Mouse (Mus musculus): ENCODE data around the gene Rbm34.
"Not testable (repeated sequence)": the region's sequence is repeated elsewhere in the genome, so short reads cannot be mapped to it uniquely, and the experiment has no call there.

Gene Rbm34

DNA sequence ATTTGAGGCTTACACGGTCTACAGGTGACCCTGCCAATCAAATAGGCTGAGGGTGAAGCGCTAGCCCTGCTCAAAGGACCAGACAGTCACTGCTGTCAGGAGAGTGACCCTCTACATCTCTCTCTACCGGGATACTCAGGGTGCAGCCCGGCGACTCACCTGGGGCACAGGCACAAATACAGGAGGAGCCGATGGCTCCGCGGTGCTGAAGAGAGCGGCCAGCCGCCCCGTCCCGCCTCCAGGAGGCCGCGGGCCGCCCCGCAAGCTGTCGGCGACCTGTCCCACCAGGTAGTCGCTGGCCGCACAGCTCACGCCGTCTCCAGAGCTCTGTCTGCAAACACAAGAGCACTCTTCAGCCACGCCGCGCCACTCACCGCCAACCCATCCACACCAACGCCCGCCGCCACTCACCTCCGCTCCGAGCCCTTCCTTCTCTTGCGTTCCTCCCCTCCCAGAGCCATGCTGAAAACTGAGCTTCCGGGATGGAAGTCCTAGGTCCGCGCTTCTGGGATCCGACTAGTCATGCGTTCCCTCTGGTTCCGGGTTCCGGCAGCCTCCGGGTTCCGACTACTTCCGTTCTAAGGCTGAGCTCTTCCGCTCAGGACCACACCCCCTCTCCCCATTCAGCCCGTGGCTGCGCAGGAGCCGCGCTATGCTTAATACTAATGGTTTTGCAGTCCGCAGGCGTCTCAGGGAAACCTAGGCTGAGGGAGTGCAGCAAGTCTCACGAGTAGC, at the start of gene Rbm34:
TSS of gene Rbm34 (minus strand) at position 493 of the 735 bp plus-strand sequence.
- peak; percentile 92 for DNase-seq (ENCODE audit: low spot score)

DNA sequence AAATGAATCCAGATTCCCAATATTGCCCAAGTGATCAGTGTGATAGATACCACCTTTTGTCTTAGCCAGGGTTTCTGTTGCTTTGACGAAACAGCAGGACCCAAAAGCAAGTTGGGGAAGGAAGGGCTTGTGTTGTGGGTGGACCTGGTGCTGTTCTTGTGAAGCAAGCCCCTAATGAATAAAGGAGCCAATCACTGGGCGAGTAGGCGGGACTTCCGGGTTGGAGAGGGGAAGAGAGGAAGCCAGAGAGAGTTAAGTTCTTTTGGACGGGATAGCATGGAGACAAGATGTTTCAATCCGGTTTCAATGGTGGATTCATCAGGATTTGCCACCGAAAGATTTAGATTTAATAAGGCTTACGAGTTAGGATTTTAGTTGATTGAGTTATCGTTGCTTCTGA, 40.8 kb upstream of the Rbm34 start:
- DNase-seq (ENCODE audit: low spot score): no peak

DNA sequence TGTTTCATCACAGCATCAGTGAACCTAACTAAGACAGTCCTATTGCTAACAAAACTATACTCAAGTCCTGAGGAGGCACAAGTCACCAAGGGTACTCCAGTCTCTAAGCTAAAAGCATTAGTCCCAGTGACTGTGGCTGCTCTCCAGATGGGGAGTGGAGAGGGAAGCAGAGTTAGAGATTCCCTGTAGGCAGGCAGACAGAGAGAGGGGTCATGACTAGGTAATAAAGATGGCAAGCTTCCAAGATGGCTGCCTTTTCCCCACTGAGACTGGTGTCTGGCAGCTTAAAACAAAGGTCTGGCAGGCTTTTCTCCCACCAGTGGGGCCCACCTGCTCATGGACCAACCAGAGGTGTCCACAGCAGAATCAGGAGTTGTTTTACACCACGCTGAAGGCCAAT, 23.6 kb upstream of the Rbm34 start:
- DNase-seq (ENCODE audit: low spot score): no peak

DNA sequence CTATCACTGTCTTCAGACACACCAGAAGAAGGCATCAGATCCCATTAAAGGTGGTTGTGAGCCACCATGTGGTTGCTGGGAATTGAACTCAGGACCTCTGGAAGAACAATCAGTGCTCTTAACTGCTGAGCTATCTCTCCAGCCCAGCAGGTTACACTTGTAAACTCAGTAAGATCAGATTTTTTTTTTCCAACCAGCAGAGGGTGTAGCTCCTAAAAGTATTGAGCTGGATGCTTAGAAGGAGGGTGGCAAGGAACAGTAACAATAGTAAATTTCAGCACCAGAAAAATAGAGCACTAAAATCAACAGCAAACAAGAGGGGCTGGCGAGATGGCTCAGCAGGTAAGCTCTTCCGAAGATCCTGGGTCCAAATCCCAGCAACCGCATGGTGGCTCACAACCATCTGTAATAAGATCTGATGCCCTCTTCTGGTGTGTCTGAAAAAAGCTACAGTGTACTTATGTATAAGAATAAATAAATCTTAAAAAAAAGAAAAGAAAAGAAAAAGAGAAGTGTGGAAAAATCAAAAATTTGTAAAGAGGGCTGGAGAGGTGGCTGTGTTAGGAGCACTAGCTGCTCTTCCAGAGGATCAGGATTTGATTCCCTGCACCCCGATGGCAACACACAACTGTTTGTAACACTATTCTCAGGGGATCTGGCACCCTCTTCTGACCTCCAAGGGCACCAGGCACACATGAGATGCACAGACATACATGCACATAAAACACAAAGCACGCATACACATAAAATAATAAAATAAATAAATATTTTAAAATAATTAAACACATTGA, 18.7 kb upstream of the Rbm34 start:
- DNase-seq (ENCODE audit: low spot score): no peak

DNA sequence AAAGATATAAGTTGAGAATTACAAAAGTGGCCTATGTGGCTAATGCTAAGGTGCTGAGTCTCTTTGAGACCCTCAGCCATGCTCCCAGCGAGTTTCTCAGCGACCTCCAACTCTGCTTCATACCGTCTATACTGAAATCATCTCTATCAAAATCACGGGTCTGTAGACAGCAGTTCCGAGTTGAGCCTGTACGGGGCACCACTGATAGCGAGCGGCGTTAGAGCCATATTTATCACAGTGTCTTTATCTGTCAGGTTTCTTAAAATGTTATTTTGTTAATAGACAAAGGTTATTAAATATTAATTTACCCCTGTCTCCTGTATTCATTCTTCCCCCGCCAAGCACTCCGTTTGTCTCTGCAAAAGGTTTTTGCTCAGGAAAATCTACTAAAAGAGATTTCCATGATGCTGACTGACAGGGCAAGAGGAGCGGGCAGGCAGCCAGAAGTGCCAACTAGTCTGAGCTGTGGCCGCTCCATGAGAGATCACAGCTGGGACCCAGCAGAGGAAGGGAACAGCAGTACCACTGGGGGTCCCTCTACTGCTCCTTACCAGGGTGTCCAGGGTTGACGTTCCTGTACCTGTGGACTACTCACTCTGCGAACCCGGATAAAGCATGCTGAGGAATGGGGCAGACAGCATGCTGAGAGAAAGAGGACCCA, 17.6 kb upstream of the Rbm34 start:
- no peak for DNase-seq (ENCODE audit: low spot score)

DNA sequence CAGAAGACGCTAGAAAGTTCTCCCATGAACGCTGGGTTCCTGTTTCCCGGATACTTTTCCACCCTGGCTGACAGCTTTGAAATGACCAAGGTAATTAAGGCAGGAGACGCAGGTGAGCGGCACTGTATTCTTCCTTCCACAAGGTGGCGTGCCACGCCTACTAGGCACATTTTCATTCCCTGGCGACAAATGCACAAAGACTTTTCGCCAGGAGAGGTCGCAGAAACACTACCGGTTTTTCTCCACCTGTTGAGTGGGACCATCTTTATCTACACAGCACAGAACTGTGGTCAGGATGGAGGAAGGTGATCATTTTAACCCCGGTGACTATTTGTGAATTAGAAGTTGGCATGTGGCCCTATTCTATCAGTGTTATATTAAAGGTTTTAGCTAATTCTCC, 15.6 kb upstream of the Rbm34 start:
- DNase-seq (ENCODE audit: low spot score): peak; percentile 78

DNA sequence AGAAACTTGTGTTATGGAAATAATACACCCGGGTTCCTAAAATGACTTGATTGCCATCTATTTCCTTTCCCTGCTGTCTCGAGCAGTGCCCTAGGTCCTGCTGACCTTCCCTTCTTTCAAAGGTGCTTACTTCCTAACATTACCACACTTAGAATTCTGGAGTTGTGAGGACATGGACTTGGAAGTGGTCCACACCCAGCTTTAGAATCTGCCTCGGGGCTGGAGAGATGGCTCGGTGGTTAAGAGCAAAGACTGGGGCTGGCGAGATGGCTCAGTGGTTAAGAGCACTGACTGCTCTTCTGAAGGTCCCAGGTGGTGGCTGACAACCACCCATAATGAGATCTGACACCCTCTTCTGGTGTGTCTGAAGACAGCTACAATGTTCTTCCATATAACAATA, 9.2 kb upstream of the Rbm34 start:
- DNase-seq (ENCODE audit: low spot score): no peak

DNA sequence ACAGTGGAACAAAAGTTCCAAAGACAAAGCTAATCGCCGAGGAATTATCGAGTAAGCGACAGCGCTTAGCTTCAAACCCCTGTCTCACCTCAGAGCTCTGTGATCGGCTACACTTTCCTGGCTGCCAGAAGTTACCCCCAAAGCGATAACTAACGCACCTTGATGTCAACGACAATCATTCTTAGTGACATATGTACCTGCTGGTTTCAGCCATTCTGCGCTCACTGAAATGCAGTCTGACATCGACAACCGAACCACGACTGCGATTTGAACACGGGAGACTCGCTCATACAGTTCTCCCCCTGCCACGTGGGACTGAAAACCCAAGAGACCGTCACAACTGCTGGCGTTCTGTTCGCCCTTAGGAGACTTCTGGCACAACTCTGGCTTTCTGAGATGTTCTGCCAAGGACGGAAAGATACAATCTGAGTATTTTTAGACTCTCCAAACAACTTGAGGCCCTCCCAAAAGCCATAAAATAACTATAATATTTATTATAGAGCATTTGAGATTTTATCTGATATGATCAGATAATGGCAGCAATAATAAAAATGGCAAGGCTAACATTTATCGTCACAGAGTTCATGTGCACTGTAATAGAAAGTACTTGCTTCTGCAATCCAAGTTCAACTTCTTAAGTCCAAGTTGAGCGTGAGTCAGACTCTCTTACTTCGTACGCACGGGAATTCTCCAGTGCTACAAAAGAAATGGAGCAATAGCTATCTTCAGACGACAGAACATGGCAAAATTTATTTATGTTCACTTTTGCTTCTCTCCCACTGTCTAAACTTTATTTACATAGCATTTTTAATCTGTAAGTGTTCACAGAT, 8.4 kb upstream of the Rbm34 start:
- DNase-seq (ENCODE audit: low spot score): peak; percentile 18

DNA sequence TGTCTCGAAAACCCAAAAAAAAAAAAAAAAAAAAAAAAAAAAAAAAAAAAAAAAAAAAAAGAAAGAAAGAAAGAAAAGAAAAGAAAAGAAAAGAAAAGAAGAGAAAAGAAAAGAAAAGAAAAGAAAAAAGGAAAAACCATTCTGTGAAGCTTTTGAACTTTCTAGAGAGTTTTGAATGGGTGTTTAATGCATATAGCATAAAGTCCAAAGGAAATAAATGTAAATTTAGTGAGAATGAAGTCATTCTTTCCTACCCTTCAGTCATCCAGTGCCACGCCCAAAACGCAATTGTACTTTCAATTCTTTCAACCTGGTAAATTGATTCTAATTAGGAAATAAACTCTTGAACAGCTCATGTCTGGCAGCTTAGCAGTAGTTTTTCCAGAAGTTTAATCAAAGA, 7.7 kb upstream of the Rbm34 start:
- not testable (repeated sequence) for DNase-seq (ENCODE audit: low spot score)

DNA sequence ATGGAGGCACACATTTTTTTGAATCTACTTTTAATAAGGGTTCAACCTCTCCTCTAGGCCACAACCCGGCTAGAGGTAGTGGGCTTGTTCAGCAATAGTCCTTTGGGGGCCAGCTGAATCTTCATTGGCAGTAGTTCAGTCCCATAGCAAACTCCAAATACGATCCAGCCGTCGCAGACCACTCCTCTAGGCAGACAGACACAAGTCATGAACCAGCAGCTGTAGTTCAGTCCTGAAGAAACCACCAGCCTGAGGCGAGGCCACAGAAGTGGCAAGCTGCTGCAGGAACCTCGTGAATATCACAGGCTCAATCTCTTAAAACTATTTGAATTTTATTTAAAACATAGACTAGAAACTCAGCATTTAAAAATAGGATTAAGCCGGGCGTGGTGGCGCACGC, 7.2 kb upstream of the Rbm34 start:
- no peak for DNase-seq (ENCODE audit: low spot score)

DNA sequence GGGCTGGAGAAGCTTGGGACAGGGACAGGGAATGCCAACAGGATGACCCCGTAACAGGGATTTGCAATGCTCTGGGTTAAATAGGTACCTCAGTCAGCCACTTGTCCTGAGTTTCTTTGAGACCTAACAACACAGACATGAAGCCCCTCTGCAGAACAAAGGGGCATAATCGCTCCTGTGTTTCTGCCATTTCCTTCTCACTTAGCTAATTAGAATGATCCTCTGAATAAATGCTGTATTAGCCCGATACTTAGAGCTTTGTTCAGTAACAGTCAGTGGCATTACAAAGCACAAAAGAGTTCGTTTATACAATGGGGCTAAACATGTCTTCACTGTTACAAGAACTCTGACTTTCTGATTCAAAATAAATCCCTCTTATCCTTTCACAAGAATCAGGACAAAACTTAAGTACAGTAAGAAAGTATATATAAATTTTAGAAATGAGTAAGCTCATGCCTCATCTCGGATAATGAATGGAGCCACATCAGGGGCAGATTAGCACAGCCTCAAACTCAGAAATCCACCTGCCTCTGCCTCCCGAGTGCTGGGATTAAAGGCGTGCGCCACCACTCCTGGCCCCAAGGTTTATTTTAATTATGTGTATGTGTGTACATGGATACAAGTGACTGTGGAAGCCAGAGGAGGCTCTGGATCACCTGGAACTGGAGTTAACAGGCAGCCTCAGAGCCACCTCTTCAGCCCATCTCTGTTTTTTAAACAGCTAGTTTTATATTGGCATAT, 5.9 kb upstream of the Rbm34 start:
- no peak for DNase-seq (ENCODE audit: low spot score)

DNA sequence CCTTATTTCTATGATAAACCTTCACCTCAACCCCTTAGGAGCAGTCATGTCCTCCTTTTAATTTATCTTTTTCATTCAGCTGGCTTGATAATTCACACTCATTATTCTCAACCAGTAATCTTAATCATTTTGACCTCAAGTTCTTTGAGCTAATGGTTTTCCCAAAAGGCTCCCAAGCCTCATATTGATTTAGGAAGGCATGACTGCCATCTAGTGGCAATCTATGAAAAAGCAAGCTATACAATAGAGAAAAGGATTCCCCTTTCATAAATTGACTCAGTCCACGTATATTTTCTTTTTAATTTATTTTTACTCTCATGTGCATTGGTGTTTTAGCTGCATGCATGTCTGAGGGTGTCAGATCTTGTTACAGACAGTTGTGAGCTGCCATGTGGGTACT, 4.8 kb upstream of the Rbm34 start:
- no peak for DNase-seq (ENCODE audit: low spot score)

DNA sequence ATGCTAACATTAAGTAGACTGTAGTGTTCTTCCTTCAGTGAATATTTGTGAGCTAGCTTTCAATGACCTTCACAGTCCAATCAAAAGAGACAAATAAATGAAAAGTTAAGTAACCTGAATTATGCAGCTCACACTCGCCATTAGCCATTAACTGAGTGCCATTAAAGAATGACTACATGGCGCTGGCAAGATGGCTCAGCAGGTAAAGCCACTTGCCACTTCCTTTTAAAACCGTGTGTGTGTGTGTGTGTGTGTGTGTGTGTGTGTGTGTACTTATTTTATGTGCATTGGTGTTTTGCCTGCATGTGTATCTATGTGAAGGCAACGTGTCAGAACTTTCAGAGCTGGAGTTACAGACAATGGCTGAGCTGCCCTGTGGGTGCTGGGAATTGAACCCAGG, 3.6 kb upstream of the Rbm34 start:
- no peak for DNase-seq (ENCODE audit: low spot score)

DNA sequence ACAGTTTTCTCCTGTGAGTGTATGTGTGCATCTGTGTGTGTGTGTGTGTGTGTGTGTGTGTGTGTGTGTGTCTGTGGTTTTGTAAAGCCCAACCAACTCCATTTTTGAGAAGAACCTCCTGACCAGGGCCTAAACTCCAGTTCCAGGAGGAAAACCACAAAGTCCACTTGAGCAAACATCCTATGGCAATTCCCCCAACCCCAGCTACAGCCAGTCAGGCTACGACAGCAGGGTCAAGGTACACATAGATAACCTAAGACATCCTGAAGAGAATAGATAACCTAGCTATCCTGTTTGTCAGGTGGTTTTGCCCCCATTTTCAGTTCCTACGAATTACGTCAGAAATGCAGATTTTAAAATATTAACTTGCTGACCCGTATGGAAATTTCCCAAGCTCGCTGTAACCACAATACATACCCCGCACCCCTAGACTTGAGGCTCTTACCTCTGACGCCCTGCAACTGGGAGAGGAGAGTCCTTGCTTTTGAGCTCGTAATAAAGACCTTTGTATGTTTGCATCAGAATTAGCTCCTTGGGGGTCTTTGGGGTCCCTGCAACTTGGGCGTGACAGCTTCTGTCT, 2.9 kb upstream of the Rbm34 start:
- DNase-seq (ENCODE audit: low spot score): no peak

DNA sequence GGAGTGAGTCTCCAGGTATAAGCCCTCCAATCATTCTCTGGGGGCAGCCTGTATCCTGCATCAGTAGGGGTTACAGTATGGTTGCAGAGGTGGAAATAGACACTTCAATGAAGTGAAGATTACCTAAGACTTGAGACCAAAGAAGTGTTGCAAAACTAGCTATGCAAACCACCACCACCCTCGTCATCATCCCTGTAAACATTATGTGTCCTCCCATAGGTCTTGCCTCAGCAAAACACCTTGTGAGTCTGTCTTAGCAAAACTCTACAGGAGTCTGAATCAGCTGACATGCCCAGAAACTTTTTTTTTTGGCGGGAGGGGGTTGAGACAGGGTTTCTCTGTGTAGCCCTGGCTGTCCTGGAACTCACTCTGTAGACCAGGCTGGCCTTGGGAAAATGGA, 1.8 kb upstream of the Rbm34 start:
- no peak for DNase-seq (ENCODE audit: low spot score)

DNA sequence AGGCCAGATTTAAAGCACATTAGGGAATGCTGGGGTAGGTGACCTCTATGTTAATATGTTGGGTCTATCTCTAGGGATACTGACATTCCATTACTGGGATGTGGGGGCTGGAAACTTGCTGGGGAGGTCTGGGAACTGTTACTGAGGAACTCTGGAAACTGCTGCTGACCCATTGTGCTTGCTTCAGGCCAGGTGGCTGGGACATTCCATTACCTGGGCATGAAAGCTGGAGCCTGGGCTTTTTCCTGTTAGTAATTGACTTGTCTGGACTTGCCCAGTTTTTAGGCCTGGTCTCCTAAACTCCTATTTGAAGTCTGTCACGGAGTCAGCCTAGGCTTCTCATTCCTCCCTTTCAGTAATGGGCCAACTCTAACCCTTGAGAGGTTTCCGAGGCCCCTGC, 1.2 kb upstream of the Rbm34 start:
- DNase-seq (ENCODE audit: low spot score): no peak

DNA sequence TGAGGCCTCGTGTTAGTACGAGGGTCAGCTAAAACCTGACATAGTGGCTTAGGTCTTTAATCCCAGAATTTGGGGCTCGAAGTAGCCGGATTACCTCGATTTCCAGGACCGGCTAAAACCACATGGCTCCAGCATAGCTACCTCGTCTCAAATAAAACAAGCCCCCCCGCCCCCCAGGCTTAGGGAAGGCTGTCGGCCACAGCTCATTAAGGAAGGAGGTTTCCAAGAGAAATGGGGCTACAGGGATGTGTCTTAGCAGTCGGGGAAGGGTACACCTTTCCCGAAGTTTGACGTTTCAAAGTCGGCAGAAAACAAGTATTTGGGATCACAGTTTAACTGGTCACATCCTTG, 418 bp upstream of the Rbm34 start:
- DNase-seq (ENCODE audit: low spot score): no peak

DNA sequence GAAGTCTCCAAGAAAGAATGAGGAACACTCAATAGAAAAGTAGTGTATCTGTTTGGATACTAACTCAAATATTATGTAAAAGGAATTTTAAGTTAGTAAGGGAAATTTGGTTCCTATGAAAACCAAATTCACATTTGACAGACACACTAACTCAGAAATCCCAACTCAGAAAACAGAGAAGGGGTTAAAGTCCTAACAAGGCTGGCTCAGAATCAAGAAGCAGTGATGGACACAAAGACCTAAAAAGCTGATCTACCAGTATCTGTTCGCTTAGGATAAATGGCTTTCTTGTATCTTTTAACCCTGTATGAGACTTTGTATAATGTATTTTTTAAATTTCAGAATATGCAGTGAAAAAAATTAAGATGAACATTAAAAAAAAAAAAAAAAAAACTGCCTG, 1.3 kb downstream of the Rbm34 start:
- DNase-seq (ENCODE audit: low spot score): no peak

DNA sequence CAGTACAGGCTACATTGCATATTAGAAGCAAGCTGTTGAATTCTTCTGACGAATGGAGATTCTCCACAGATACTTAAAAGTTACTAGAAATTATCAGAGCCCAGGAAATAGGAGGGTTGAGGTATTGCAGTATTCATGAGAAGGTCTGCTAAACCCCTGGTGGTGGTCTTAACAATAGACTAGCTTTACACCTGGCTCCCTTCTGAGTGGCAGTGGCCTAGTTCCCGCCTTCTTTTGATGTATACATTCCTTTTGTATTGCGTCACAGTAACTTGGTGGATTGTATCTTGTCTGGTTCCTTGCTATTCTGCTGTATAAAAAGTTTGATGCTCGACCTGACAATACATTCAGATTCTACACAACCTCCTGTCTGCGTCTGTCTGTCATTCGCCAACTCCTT, 2.8 kb downstream of the Rbm34 start:
- DNase-seq (ENCODE audit: low spot score): no peak

DNA sequence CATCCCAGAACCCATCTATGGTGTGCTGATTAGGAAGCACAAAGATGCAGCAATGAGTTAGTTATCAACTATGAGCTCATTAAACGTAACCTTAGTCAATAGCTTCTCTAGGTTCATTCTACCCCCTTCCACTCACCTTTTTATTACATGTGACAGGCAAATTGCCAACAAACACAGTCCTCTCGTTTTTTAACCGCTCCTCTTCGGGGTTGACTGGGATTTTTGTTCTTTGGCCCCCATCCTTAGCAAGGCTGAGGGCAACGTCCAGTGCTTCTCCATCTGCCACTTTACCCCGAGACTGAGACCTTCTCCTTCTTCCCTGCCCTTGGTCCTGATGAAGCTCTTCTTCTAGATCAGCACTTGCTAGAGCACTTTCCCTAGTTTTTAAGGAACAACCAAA, 5.6 kb downstream of the Rbm34 start:
- DNase-seq (ENCODE audit: low spot score): no peak

DNA sequence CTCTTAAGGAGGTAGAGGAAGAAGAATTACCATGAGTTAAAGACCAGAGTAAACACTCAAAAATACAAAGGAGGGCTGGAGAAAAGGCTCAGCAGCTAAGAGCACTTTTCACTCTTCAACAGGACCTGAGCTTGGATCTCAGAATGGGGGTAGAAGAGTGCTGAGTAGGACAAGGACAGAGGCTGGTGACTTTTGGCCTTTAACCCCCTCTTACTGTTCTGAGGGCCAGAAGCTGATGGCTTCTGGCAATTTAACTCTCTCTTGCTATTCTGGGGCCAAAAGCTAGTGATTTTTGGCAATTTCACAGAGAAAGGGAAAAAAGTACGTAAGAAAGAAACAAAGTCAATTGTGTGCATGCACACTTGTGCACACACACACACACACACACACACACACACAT, 8.0 kb downstream of the Rbm34 start:
- no peak for DNase-seq (ENCODE audit: low spot score)

Data from ovary, postnatal 14 days (tissue).